Mouse (Mus musculus) lung, embryonic 16.5 days (tissue): ENCODE data around the gene Stxbp4. TPM values are rescaled to one million over a fixed set of nuclear protein-coding genes. Genes with fewer than 3 reads are reported as not detected.

ENCODE experiments used
- polyA plus RNA-seq: library from polyadenylated mRNA; unstranded; fragments of >200 nt; fragmentation: Nextera tagmentation; extraction: Ambion mirVana; gene quantifications from 2 replicates; pipeline ENCODE4 v1.2.1, GENCODE M21; 2015

The Stxbp4 gene
- polyA plus RNA-seq, 1 experiment from 2014 or later, result 22.4 TPM

Other genes starting within 250 kb of the Stxbp4 start
- 5.0 and 5.4 TPM in 2 replicates for gene Hlf, start 247.2 kb downstream of the Stxbp4 start, polyA plus RNA-seq
- 27.2 and 29.3 TPM in 2 replicates for gene Cox11, start 89 bp upstream of the Stxbp4 start, polyA plus RNA-seq
- 40.3 and 41.7 TPM in 2 replicates for gene Tom1l1, start 50.3 kb upstream of the Stxbp4 start, polyA plus RNA-seq